Mouse (Mus musculus): ENCODE results near the gene Tpra1.

Tpra1 gene

GRCm38 (mm10) chr6:88928576-88928975 lies 26.5 kb downstream of the Tpra1 start:
- no peak for DNase-seq

- DNase-seq: no peak
Measured at GRCm38 (mm10) chr6:88929451-88929850, 27.4 kb downstream of the Tpra1 start.

GRCm38 (mm10) chr6:88930049-88930448 lies 28.0 kb downstream of the Tpra1 start:
- DNase-seq: no peak

- DNase-seq: no peak
Measured at GRCm38 (mm10) chr6:88931449-88931848, 29.4 kb downstream of the Tpra1 start.

GRCm38 (mm10) chr6:88934132-88934531 lies 32.1 kb downstream of the Tpra1 start:
- no peak for DNase-seq

GRCm38 (mm10) chr6:88934816-88935215 lies 32.8 kb downstream of the Tpra1 start:
- DNase-seq: no peak

GRCm38 (mm10) chr6:88935735-88936276 lies 33.8 kb downstream of the Tpra1 start:
- peak; percentile 75 for DNase-seq

GRCm38 (mm10) chr6:88936342-88937213 lies 34.5 kb downstream of the Tpra1 start:
- DNase-seq: no peak

GRCm38 (mm10) chr6:88937214-88937549 lies 35.1 kb downstream of the Tpra1 start:
- DNase-seq: no peak

GRCm38 (mm10) chr6:88937971-88938663 lies 36.1 kb downstream of the Tpra1 start:
- no peak for DNase-seq

- DNase-seq: no peak
Measured at GRCm38 (mm10) chr6:88938664-88939055, 36.6 kb downstream of the Tpra1 start.

GRCm38 (mm10) chr6:88939281-88940089 lies 37.4 kb downstream of the Tpra1 start:
- no peak for DNase-seq

GRCm38 (mm10) chr6:88940090-88940916 lies 38.3 kb downstream of the Tpra1 start:
- DNase-seq: no peak

GRCm38 (mm10) chr6:88941628-88942027 lies 39.6 kb downstream of the Tpra1 start:
- no peak for DNase-seq

- DNase-seq: no peak
Measured at GRCm38 (mm10) chr6:88942595-88942994, 40.5 kb downstream of the Tpra1 start.

GRCm38 (mm10) chr6:88943666-88944065 lies 41.6 kb downstream of the Tpra1 start:
- DNase-seq: no peak

- no peak for DNase-seq
Measured at GRCm38 (mm10) chr6:88946442-88946841, 44.4 kb downstream of the Tpra1 start.

- no peak for DNase-seq
Measured at GRCm38 (mm10) chr6:88947771-88948170, 45.7 kb downstream of the Tpra1 start.

GRCm38 (mm10) chr6:88956725-88957124 lies 54.7 kb downstream of the Tpra1 start:
- DNase-seq: no peak

- no peak for DNase-seq
Measured at GRCm38 (mm10) chr6:88957313-88957712, 55.3 kb downstream of the Tpra1 start.

- DNase-seq: no peak
Measured at GRCm38 (mm10) chr6:88957801-88958211, 55.8 kb downstream of the Tpra1 start.

- no peak for DNase-seq
Measured at GRCm38 (mm10) chr6:88958305-88958704, 56.3 kb downstream of the Tpra1 start.
